Mouse (Mus musculus): ENCODE data around the gene Cox10. TPM values are rescaled to one million over a fixed set of nuclear protein-coding genes. Genes with fewer than 3 reads are reported as not detected.

Cox10 gene
- polyA plus RNA-seq, 1 experiment from 2014 or later: 30.1 TPM

- no peak for ATAC-seq (replicated peaks; ENCODE audit: insufficient number of reproducible peaks, low FRiP score, low TSS enrichment, low read depth)
Measured at GRCm38 (mm10) chr11:63923386-63923785, 155.9 kb downstream of the Cox10 start.

GRCm38 (mm10) chr11:63922091-63922621 is 157.1 kb downstream of the Cox10 start, which contains the start of gene Hs3st3b1:
Hs3st3b1 (minus strand) TSS chr11:63922290.
- no peaks in the 10 kb centered on the region for H3K9me3 ChIP-seq (replicated peaks; ENCODE audit: control insufficient read depth, low read length)
- peaks cover 6% of the 10 kb centered on the region for H3K4me1 ChIP-seq (ENCODE audit: control insufficient read depth, insufficient read depth, low read length)
- peaks cover 24% of the 10 kb centered on the region for H3K27me3 ChIP-seq (ENCODE audit: control insufficient read depth, insufficient read depth, low read length)

More at GRCm38 (mm10) chr11:63923386-63923785, 155.9 kb downstream of the Cox10 start:
- Histone ChIP-seq H3K9me3 (replicated peaks; ENCODE audit: control insufficient read depth, low read length) (no peaks in the 10 kb centered on the region), H3K36me3 (replicated peaks; ENCODE audit: control insufficient read depth, insufficient read depth, low read depth, low read length) (no peaks in the 10 kb centered on the region), H3K4me3 (ENCODE audit: low read depth, low read length) (peak overlapping the region; percentile 32), H3K9ac (replicated peaks; ENCODE audit: low read length) (peak overlapping the region; percentile 25; the same call in 1 of the 2 replicates), H3K27ac (replicated peaks; ENCODE audit: low read depth, low read length) (no peak overlapping the region), H3K4me1 (ENCODE audit: control insufficient read depth, insufficient read depth, low read length) (peaks cover 6% of the 10 kb centered on the region), H3K4me2 (ENCODE audit: low read depth, low read length) (peak overlapping the region; percentile 71), H3K27me3 (ENCODE audit: control insufficient read depth, insufficient read depth, low read length) (peaks cover 24% of the 10 kb centered on the region)
- WGBS: under 1% methylated on average over 29 of the region's 29 CpGs
- peak; percentile 28 for DNase-seq (ENCODE audit: low spot score)

GRCm38 (mm10) chr11:63921044-63921951 is 158.0 kb downstream of the Cox10 start:
- Histone ChIP-seq H3K36me3 (replicated peaks; ENCODE audit: control insufficient read depth, insufficient read depth, low read depth, low read length) (no peaks in the 10 kb centered on the region), H3K4me1 (ENCODE audit: control insufficient read depth, insufficient read depth, low read length) (peaks cover 6% of the 10 kb centered on the region), H3K4me2 (ENCODE audit: low read depth, low read length) (peak overlapping the region; percentile 96), H3K27ac (replicated peaks; ENCODE audit: low read depth, low read length) (peak overlapping the region; percentile 52), H3K27me3 (ENCODE audit: control insufficient read depth, insufficient read depth, low read length) (peaks cover 24% of the 10 kb centered on the region), H3K9me3 (replicated peaks; ENCODE audit: control insufficient read depth, low read length) (no peaks in the 10 kb centered on the region), H3K9ac (replicated peaks; ENCODE audit: low read length) (peak overlapping the region; percentile 74), H3K4me3 (ENCODE audit: low read depth, low read length) (peak overlapping the region; percentile 75)
- under 1% methylated on average over 72 of the region's 80 CpGs for WGBS
- ATAC-seq (replicated peaks; ENCODE audit: insufficient number of reproducible peaks, low FRiP score, low TSS enrichment, low read depth): peak; percentile 22; the same call in 1 of the 2 replicates
- peak; percentile 38 for DNase-seq (ENCODE audit: low spot score)

More at GRCm38 (mm10) chr11:63922091-63922621, 157.1 kb downstream of the Cox10 start, which contains the start of gene Hs3st3b1:
- DNase-seq (ENCODE audit: low spot score) (peak; percentile 98), ATAC-seq (replicated peaks; ENCODE audit: insufficient number of reproducible peaks, low FRiP score, low TSS enrichment, low read depth) (peak; percentile 94)
- Histone ChIP-seq H3K9ac (replicated peaks; ENCODE audit: low read length) (peak within 1 kb of the TSS; percentile 74), H3K4me2 (ENCODE audit: low read depth, low read length) (peak within 1 kb of the TSS; percentile 96), H3K27ac (replicated peaks; ENCODE audit: low read depth, low read length) (peak within 1 kb of the TSS; percentile 52), H3K36me3 (replicated peaks; ENCODE audit: control insufficient read depth, insufficient read depth, low read depth, low read length) (no peaks in the 10 kb centered on the region), H3K4me3 (ENCODE audit: low read depth, low read length) (peak within 1 kb of the TSS; percentile 75)
- WGBS: under 1% methylated on average over 43 of the region's 43 CpGs

- Histone ChIP-seq H3K27me3 (ENCODE audit: control insufficient read depth, insufficient read depth, low read length) (peaks cover 18% of the 10 kb centered on the region), H3K9me3 (replicated peaks; ENCODE audit: control insufficient read depth, low read length) (no peaks in the 10 kb centered on the region), H3K36me3 (replicated peaks; ENCODE audit: control insufficient read depth, insufficient read depth, low read depth, low read length) (no peaks in the 10 kb centered on the region), H3K4me2 (ENCODE audit: low read depth, low read length) (peak overlapping the region; percentile 96), H3K4me1 (ENCODE audit: control insufficient read depth, insufficient read depth, low read length) (peaks cover 6% of the 10 kb centered on the region), H3K27ac (replicated peaks; ENCODE audit: low read depth, low read length) (0 out of 2 replicates have a peak overlapping the region, but pooled peaks have one; percentile 20), H3K9ac (replicated peaks; ENCODE audit: low read length) (peak overlapping the region; percentile 74), H3K4me3 (ENCODE audit: low read depth, low read length) (peak overlapping the region; percentile 75)
- peak; percentile 92 for DNase-seq (ENCODE audit: low spot score)
- ATAC-seq (replicated peaks; ENCODE audit: insufficient number of reproducible peaks, low FRiP score, low TSS enrichment, low read depth): 0 out of 2 replicates have a peak, but pooled peaks have one; percentile 43
- WGBS: under 1% methylated on average over 33 of the region's 33 CpGs
Measured at GRCm38 (mm10) chr11:63920531-63920930, 158.7 kb downstream of the Cox10 start.

GRCm38 (mm10) chr11:63919211-63920098 is 159.8 kb downstream of the Cox10 start:
- H3K27ac ChIP-seq (replicated peaks; ENCODE audit: low read depth, low read length): no peak overlapping the region
- no peaks in the 10 kb centered on the region for H3K36me3 ChIP-seq (replicated peaks; ENCODE audit: control insufficient read depth, insufficient read depth, low read depth, low read length)
- H3K4me1 ChIP-seq (ENCODE audit: control insufficient read depth, insufficient read depth, low read length): peaks cover 6% of the 10 kb centered on the region
- H3K4me3 ChIP-seq (ENCODE audit: low read depth, low read length): peak overlapping the region; percentile 75
- peaks cover 13% of the 10 kb centered on the region for H3K27me3 ChIP-seq (ENCODE audit: control insufficient read depth, insufficient read depth, low read length)
- peak overlapping the region; percentile 74 for H3K9ac ChIP-seq (replicated peaks; ENCODE audit: low read length)
- WGBS: under 1% methylated on average over 52 of the region's 52 CpGs
- no peaks in the 10 kb centered on the region for H3K9me3 ChIP-seq (replicated peaks; ENCODE audit: control insufficient read depth, low read length)
- DNase-seq (ENCODE audit: low spot score): peak; percentile 50
- ATAC-seq (replicated peaks; ENCODE audit: insufficient number of reproducible peaks, low FRiP score, low TSS enrichment, low read depth): no peak
- H3K4me2 ChIP-seq (ENCODE audit: low read depth, low read length): peak overlapping the region; percentile 96

- WGBS: 11% methylated on average over 17 of the region's 17 CpGs
- H3K4me3 ChIP-seq (ENCODE audit: low read depth, low read length): peak overlapping the region; percentile 75
- peaks cover 6% of the 10 kb centered on the region for H3K4me1 ChIP-seq (ENCODE audit: control insufficient read depth, insufficient read depth, low read length)
- ATAC-seq (replicated peaks; ENCODE audit: insufficient number of reproducible peaks, low FRiP score, low TSS enrichment, low read depth) (no peak), DNase-seq (ENCODE audit: low spot score) (peak; percentile 23)
- no peaks in the 10 kb centered on the region for H3K36me3 ChIP-seq (replicated peaks; ENCODE audit: control insufficient read depth, insufficient read depth, low read depth, low read length)
- no peaks in the 10 kb centered on the region for H3K9me3 ChIP-seq (replicated peaks; ENCODE audit: control insufficient read depth, low read length)
- H3K27me3 ChIP-seq (ENCODE audit: control insufficient read depth, insufficient read depth, low read length): peaks cover 9% of the 10 kb centered on the region; the same call in 1 of the 2 replicates
- peak overlapping the region; percentile 74 for H3K9ac ChIP-seq (replicated peaks; ENCODE audit: low read length)
- H3K4me2 ChIP-seq (ENCODE audit: low read depth, low read length): peak overlapping the region; percentile 96
- H3K27ac ChIP-seq (replicated peaks; ENCODE audit: low read depth, low read length): no peak overlapping the region
Measured at GRCm38 (mm10) chr11:63918321-63919105, 160.8 kb downstream of the Cox10 start.

- DNase-seq (ENCODE audit: low spot score) (no peak), ATAC-seq (replicated peaks; ENCODE audit: insufficient number of reproducible peaks, low FRiP score, low TSS enrichment, low read depth) (no peak)
- Histone ChIP-seq H3K36me3 (replicated peaks; ENCODE audit: control insufficient read depth, insufficient read depth, low read depth, low read length) (no peaks in the 10 kb centered on the region), H3K9ac (replicated peaks; ENCODE audit: low read length) (no peak overlapping the region), H3K9me3 (replicated peaks; ENCODE audit: control insufficient read depth, low read length) (no peaks in the 10 kb centered on the region), H3K27me3 (ENCODE audit: control insufficient read depth, insufficient read depth, low read length) (peaks cover 9% of the 10 kb centered on the region; the same call in 1 of the 2 replicates), H3K4me3 (ENCODE audit: low read depth, low read length) (no peak overlapping the region; the same call in 1 of the 2 replicates), H3K27ac (replicated peaks; ENCODE audit: low read depth, low read length) (no peak overlapping the region), H3K4me2 (ENCODE audit: low read depth, low read length) (no peak overlapping the region), H3K4me1 (ENCODE audit: control insufficient read depth, insufficient read depth, low read length) (peaks cover 3% of the 10 kb centered on the region; the same call in 1 of the 2 replicates)
- WGBS: 17% methylated on average over 6 of the region's 6 CpGs
Measured at GRCm38 (mm10) chr11:63917561-63917960, 161.7 kb downstream of the Cox10 start.

Measured in embryonic facial prominence, embryonic 11.5 days (tissue).